Mouse (Mus musculus) brain, embryonic 14.5 days (tissue): ENCODE measurements around the gene Bdnf.

Experiments used
- CTCF ChIP-seq: fragments of 200-500 bp; IDR thresholded peaks from 2 replicates; pipeline ENCODE4 v1.5.1; 2012; ENCODE audit warnings: inconsistent platforms, mild to moderate bottlenecking, moderate library complexity, borderline replicate concordance; ENCODE audit not compliant: insufficient read depth, insufficient read length; ENCODE audit errors: extremely low read depth
- POLR2A ChIP-seq: fragments of 200-500 bp; IDR thresholded peaks from 2 replicates; pipeline ENCODE4 v1.6.1; 2012; ENCODE audit warnings: mild to moderate bottlenecking, inconsistent platforms, borderline replicate concordance; ENCODE audit not compliant: poor library complexity, insufficient read depth, insufficient read length, severe bottlenecking; ENCODE audit errors: extremely low read depth

DNA sequence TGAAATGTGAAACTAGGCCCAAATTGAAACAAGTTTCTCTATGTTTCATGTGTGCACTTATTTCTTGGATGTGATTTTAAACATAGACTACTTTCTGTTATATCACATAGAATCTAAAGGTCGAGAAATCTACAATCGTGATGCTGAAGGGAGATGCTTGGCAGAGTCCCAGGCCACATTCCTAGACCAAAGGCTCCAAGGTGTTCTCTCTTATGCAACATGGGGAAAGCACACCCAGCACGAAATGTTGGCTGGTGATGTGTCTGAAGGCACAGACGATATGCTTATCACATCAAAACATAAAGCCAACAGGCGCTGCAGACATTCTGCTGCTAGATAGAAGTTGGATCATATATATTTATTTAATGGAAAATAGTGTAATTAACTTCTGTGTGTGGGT, 25.8 kb downstream of the Bdnf start:
- TF ChIP-seq CTCF (no peak), POLR2A (no peak)
